Mouse (Mus musculus): Measurements from ENCODE around the gene Psmd7. TPM values are rescaled to one million over a fixed set of nuclear protein-coding genes. Genes with fewer than 3 reads are reported as not detected.
"Not testable (repeated sequence)": the region's sequence is repeated elsewhere in the genome, so short reads cannot be mapped to it uniquely, and the experiment has no call there.

The Psmd7 gene
- total RNA-seq (2021) = 100 to 1,000 TPM; 121 to 133 TPM
- long read RNA-seq, experiment 1, transcript Psmd7-201 (7 exons, 1,581 nt) = major isoform, 325 of 332 reads
- long read RNA-seq, experiment 1, partial matches to known transcripts = 3 of 332 reads
- long read RNA-seq, experiment 1, other reads (novel, unspliced or antisense) = 3 of 332 reads
- long read RNA-seq, experiment 2, transcript Psmd7-201 (7 exons, 1,581 nt) = major isoform, 288 of 301 reads
- long read RNA-seq, experiment 2, partial matches to known transcripts = 3 of 301 reads
- long read RNA-seq, experiment 2, other reads (novel, unspliced or antisense) = 10 of 301 reads

DNA sequence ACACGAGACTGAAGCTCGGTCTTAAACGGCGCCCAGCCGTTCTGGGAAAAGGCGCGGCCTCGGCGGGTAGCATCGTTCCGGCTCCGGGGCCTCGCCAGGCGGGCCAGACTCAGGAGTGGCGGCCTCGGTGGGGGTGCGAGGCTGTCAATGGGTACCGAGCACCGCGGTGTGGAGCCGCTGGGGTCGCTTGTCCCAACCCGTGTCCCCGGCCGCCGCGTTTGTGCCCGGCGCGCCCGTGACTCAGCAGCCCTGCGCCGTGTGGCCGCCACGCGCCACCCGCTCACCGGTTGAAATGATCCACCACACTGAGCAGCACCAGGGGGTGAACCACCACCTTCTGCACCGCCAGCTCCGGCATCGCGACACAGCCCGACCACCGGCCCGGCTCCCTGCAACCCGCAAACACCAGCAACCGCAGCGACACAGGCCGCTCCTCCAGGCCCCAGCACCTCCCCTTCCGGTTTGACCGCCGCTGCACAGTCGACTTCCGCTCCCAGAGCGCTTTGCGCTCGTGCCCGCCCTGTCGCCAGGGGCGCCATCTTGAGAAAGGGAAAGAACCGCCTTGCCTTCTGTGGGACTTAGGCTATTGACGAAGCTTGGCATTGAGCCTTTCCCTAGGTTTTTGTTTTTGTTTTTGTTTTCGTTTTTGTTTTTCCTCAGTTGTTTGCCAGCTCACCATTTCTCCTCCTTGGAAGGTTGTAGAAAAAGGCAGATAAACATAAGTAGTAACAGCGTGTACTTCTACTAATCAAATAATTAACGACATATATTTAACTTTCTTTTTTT, at the start of gene Psmd7:
Gene Psmd7, minus strand, starts transcription at position 470 of the 786 bp plus-strand sequence.
- DNase-seq (ENCODE audit: low spot score in 2 of 2) = peak; percentile 85 to 94

DNA sequence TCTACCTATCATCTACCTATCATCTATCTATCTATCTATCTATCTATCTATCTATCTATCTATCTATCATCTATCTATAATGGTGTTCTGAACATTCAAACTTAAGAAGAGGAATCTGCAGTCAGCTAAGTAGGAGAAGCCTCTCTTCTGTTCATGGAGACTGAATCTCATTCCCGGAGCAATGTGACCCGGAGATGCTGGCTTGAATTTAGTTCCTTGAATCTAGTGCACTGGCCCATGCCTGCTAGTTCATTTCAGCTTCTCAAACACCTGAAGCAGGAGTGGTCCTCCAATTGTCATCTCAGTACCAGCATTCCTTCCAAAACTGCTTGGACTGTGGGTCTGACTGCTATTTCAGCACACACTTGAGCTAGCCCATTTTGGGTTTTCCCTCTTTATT, 45.5 kb upstream of the Psmd7 start:
- no peak for DNase-seq (ENCODE audit: low spot score in 2 of 2)

DNA sequence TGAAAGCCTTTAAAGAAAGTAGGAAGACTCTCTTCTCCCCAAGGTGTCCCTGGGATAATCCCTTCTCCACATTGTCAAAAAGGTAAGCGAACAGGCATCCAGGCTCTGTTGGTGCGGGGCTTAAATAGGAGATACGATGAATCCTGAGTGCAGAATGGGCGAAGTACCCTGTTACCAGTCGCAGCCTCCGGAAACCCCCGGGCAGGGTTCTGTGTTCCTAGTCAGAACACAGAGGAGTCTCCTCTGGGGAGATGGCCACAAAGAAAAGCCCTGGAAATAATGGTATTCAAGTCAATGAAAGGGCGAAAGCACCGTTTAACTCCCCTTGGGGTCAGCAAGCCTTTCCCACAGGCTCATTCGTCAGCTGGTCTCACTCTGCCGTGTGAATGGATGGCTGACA, 41.4 kb upstream of the Psmd7 start:
- no peak for DNase-seq (ENCODE audit: low spot score in 2 of 2)

DNA sequence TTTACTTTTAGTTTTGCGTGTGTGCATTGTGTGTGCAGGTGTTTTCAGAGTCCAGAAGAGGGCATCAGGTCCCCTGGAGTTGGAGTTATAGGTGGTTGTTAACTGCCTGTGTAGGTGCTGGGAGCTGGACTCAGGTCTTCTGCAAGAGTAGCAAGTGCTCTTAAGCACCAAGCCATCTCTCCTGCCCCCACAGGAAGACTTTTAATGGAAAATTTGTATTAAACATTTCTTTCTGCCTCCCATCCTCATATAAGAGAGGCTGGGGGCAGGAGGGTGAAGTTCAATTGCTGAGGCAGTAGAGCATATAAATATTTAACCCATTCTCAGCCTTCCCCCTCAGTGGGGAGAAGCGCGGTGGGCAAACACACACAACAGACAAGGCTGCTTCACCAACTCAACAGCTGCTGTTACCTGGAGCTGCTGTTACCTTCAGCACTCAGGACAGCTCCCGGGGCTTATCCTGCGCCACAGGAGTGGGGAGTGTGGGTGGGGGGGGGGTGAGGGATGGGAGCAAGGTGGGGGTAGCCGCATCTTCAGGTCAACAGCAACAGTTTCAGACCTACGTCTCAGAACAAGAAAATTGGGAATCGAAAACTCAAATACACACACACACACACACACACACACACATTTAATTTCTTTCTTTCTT, 40.4 kb upstream of the Psmd7 start:
- DNase-seq (ENCODE audit: low spot score in 2 of 2) = no peak

DNA sequence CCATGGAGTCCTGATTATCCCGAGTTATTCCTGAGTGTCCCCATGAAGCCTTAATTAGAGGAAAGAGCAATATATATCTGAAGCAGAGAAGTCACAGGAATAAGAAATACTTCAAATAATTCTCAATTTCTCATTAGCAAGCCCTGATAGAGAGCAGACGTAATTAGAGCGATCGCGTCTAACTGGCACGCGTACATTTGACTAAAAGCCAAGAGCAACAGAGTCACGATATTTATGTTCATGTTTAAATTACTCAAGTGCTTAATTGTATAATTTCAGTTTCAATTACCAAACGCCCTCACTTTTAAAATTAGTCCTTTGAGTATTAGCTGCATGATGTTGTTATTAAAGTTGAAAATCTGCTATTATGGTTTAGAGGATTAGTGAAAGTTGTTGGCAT, 39.6 kb upstream of the Psmd7 start:
- no peak for DNase-seq (ENCODE audit: low spot score in 2 of 2)

DNA sequence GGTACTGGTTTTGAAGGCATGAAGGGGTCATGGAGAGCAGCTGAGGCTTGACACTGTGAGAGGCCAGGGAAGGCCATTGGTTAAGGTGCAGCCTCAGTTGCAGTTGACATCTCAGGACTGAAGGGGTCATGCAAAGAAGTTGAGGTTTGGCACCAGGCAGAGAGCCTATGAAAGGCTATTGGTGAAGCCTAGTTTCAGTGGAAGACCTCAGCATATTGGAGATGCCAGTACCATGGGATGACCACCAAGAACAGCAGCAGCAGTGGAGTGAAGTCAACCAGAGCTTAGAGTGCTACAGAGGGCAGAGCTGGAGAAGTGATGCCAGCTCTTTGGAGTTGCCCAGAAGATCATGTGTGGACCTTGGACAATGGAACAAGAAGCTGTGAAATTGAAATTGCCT, 36.0 kb upstream of the Psmd7 start:
- DNase-seq (ENCODE audit: low spot score in 2 of 2) = not testable (repeated sequence)

DNA sequence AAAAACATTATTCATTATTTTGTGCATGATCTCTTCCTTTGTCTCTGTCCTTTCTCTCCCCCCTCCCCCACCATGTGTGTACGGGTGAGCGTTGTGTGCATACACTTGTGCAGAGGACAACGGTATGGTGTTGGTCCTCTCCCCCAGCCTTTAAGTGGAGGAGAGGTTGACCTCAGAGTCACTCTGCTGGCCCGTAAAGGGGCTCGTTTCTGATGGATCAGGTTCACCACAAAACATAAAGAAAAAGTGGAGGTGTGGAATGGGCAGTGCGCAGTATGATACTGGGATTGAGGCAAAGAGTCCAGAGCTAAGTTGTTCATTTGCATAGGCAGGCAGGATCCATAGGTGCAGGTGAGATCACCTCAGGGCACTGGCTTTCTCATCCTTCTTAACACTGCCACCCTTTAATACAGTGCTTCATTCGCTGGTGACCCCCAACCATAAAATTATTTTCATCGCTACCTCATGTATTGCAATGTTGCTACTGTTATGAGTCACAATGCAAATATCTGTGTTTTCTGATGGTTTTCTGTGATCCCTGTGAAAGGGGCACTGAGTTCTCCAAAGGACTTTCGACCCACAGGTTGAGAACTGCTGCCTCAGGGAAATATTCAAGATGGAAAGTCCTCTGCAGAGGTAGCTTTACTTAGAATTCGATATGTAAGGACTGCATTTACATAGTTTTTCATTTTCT, 33.8 kb upstream of the Psmd7 start:
- DNase-seq (ENCODE audit: low spot score in 2 of 2) = no peak

DNA sequence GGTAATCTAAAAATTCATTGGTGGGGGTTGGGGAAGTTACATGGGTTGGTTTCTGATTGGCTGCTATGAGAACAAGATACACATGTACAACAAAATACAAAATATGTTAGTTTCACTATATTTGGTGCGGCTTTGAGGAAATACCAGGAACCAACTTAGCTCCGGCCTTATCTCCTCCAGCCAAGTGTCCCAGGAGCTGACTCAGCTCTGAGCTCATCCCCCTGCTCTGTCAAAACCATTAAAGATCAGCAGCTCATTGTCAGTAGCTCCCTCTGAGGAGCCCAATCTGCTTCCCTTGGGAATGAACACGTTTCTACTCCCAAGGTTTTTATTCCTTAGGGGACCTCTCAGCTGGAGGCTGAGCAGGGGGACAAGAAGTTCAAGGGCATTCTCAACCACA, 32.9 kb upstream of the Psmd7 start:
- no peak for DNase-seq (ENCODE audit: low spot score in 2 of 2)

DNA sequence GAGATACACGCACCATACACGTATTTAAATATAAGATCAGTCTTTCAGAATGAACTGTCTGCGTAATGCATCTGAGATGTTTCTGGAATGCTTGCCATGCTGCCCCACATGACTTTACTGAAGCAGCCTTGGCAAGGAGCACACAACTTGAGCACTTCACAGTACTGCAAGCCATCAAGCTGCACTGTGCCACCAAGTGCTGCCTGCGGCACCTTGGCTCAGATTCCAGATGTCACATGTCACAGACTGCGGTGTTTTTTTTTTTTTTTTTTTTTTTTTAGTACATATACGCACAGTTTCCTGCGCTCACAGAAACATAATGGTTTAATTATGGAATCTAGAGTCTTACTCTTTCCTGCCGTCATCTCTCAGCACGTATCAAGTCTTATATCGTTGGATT, 30.2 kb upstream of the Psmd7 start:
- no peak for DNase-seq (ENCODE audit: low spot score in 2 of 2)

DNA sequence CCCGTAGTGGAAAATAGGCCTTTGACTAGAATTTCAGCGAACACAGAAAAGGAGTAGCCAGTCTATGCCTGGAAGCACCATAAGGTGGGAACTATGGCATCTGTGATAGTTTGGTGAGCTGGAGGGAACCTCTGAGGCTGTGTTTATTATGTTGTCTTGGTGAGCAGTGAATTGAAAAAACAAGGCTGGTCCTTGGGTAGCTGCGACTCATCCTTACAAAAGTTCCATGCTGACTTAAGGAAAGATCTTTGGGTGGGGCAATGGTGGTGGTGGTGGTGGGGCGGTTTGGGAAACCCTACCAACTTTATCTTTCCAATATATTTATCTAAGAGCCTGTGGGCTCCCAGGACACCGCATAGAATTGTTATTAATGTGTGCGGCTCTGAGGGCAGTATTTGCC, 25.1 kb upstream of the Psmd7 start:
- DNase-seq (ENCODE audit: low spot score in 2 of 2) = no peak

DNA sequence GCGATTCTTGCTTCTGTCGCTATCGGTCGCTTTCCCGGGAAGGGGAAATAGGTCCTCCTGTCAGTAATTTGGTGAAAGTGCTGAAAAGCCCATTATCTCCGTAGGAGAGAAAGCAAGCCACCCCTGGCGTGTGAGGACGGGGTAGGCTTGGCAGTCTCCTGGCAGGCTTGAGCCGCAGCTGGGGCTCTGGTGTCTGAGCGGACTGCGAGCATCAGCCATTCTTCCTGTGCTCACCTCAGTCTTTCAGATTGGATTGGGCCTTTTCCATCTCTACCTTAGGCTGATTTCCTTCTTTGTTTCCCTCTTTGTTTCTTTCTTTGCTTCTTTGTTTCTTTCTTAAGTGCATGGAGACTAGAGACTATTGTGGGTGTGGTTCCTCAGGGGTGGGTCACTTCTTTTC, 22.6 kb upstream of the Psmd7 start:
- no peak for DNase-seq (ENCODE audit: low spot score in 2 of 2)

DNA sequence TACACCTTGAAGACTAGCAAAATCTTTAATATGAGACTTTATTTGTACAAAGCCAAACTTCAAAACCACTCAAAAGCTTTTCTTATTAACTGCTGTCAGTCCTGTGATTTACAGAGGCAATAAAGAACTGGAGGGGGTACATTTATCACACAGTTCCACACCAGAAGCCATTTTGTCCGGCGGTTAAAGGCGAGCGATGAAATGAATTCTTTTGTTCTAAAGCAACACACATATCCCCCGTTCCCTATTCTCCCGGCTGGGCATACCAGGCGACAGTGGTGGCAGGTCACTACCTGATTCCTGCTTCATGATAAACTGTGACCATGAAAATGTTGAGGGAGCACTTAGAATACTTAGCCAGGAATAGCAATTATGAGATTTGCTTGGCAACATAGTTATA, 20.5 kb upstream of the Psmd7 start:
- no peak for DNase-seq (ENCODE audit: low spot score in 2 of 2)

DNA sequence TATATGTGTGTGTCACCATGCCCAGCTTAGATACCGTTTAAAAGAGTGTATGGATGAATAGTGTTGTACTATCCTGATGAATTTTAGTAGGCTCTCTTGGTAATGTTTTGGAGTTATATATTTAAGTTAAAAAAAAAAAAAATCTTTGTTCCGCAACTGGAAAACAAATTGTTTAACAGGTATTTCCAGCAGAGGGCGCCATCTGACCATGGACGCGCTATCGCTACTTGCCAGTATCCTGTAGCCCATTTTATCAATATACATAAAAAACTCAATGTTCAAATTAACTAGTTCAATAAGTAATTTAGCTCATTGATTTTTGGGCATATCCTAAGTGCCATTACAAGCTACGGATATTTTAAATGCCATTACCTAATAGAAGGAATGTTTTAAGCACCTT, 14.8 kb upstream of the Psmd7 start:
- peak; percentile 30 to 70 for DNase-seq (ENCODE audit: low spot score in 2 of 2)

DNA sequence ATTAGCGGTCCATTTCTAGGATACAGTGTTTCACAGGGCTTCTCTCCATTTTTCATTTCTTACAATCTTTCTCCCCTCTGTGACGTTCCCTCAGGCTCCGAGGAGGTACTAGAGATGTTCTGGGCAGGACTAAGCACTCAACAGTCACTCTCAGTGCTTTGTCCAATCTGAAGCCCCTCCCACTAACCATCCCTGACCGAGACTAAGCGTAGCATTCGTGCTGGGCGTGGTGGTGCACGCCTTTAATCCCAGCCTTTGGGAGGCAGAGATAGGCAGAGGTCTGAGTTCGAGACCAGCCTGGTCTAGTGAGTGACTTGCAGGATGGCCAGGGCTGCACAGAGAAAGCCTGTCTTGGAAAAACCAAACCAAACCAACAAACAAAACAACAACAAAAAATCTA, 11.4 kb upstream of the Psmd7 start:
- DNase-seq (ENCODE audit: low spot score in 2 of 2) = no peak

DNA sequence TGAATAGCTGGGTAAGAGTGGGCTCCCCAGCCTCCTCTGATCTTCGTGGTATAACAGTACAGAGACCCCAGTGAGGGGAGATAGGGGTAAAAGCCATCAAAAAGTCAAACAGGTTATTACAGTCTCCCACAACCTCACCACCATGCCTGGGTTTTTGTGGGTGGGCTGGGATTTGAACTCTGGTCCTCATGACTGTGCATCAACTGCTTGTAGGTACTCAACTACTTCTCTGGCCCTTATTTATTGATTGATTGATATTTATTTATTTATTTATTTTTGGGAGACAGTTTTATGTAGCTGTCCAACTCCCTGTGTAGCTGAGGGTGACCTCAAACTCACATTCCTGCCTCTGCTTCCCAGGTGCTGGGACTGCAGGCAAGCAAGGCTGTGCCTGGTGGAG, 9.5 kb upstream of the Psmd7 start:
- DNase-seq (ENCODE audit: low spot score in 2 of 2) = no peak

DNA sequence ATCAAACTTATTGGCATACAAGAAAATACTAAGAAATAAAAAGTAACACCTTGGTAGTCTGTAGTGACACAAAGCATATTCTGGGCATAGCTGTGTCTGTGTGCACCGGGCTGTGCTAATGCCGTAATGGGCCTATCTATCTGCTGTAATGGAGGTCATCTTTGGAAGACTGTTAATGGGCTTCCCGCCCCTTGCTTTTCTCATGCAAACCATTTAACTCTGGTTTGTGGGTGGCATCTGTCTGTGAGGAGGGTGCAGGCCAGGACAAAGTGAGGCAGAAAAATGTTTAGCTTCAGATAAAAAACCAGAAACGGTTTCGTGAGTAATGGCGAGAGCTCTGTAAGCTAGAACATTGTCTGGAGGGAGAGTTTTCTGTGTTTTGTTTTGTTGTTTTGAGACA, 6.6 kb upstream of the Psmd7 start:
- DNase-seq (ENCODE audit: low spot score in 2 of 2) = no peak

DNA sequence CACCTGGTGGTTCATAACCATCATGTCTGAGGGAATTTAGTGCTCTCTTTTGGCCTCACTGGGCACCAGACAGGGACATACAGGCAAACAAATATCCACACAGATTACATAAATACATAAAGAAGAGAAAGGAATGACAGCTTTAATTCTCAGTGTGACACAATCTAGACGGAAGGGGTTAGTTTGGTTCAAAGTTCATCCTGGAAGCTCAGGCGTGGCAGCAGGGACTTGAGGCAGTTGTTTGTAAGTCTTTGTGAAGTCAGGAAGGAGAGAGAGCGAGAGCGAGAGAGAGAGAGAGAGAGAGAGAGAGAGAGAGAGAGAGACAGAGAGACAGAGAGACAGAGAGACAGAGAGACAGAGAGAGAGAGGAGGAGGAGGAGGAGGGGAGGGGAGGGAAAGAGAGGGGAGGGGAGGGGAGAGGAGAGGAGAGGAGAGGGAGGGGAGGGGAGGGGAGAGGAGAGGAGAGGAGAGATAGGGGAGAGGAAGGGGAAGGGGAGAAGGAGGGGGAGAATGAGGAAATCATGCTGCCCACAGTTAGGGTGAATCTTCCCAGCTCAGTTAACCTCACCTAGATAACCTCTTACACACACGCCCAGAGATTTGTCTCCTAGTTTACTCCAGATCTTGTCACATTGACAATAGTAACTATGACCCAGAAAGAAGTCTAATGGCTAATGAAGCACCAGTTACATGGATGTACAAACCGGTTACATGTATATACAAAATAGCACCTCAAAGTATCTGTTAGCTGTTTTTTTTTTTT, 5.9 kb upstream of the Psmd7 start:
- DNase-seq (ENCODE audit: low spot score in 2 of 2) = no peak

DNA sequence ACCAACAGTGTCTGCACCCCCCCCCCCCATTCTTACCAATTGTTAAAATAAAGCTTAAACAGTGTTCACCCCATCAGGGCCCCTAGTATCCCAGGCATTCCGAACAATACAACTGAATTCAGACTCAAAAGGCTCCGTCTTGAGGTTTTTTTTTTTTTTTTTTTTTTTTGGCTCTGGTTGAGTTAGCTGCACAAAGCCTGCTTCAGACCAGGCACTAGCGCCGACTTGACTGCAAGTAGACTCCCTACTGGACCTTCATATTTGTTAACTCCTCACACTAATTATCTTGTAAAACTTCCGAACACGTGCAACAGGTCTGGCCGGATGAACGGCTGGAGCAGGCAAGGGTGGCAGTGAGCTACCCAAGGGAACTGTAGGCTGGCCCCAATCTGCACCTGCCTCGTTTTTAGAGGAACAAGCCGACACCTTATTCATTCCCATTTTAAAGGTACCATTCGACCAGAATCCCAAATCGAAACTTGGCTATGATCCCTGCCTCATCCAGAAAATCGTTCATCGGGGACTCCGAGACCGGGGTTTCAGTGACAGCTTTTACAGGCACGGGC, 752 bp downstream of the Psmd7 start:
- no peak for DNase-seq (ENCODE audit: low spot score in 2 of 2)

DNA sequence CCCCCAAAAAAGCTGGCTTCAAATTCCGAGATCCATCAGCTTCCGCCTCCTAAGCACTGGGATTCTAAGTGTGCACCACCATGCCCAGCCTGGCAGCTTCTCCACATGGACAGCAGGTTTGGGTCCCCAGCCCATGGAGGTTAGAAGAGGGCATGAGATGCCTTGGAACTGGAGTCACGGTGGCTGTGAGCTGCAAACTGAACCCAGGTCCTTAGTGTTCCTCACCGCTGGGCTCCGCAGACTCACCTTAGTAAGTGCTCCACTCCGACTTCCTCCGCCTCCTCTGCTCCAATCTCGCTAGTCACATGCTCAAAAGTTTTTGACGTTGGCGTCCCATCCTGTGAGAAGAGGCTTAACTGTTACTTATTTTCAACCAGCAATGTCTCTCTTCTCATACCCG, 6.1 kb downstream of the Psmd7 start:
- DNase-seq (ENCODE audit: low spot score in 2 of 2) = no peak

DNA sequence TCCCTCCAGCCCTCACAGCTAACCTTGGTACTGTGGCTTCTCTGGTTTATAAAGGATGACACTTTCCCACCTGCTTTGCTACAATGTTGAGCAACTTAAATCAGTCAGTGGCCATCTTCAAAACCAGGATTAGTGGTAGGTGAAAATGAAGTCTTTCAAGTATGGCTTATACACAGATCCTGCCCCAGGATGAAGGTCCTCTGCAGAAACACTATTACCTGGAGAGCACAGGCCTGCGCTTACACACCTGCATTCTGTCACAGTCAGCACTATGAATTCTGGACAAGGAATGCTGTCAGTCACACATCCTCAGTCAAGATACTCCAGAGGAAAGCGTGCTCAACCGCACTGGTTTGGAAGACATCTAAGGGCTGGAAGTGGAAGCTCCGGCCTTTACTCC, 6.7 kb downstream of the Psmd7 start:
- no peak for DNase-seq (ENCODE audit: low spot score in 2 of 2)

DNA sequence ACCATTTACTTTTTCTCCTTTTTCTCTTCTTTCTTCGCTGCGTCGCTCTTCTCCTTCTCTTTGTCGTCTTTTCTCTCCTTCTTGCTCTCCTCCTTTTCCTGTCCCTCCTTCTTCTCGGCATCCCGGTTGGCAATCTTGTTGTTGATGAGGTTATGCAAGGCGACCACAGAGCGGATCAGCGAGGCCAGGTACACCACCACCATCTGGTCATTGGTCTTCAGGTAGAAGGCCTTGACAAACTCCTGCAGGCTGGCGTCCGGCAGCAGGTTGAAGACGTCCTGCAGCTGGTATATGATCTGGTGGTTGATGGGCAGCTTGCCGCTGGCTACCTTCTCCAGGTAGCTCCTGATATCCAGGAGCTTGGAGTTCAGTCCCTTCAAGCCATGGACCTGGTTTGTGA, 7.4 kb downstream of the Psmd7 start:
- no peak for DNase-seq (ENCODE audit: low spot score in 2 of 2)
